Mouse (Mus musculus) B cell, adult 62 days (primary cell): ENCODE data around the gene Scel. TPM values are rescaled to one million over a fixed set of nuclear protein-coding genes. Genes with fewer than 3 reads are reported as not detected.

Experiments
- total RNA-seq: library from RNA; stranded (reverse); gene quantifications from 4 replicates; pipeline ENCODE4 v1.2.4, GENCODE M21; 2023

Scel gene
- total RNA-seq = not detected in 4 replicates

GRCm38 (mm10) chr14:103512802-103513472 lies at the start of gene Scel:
Gene Scel, plus strand, starts transcription at chr14:103513342.

GRCm38 (mm10) chr14:103649896-103650334 lies 136.8 kb downstream of the Scel start, which contains the start of gene Slain1:
Gene Slain1, plus strand, starts transcription at chr14:103650228.

Other genes with a start within 250 kb of the Scel start
- gene Mycbp2, start 166.5 kb upstream of the Scel start, total RNA-seq = 126 to 136 TPM (median 133 TPM) in 4 replicates
- gene Slain1, start 136.9 kb downstream of the Scel start, total RNA-seq = 33.1 to 38.5 TPM (median 36.7 TPM) in 4 replicates